Mouse (Mus musculus) frontal cortex, postnatal 14 days (tissue): Measurements from ENCODE around the gene Rilp.
A peak's percentile ranks its signal among the peaks of the same experiment; 100 is the strongest.

Source experiments
- DNase-seq, 2 experiments: peaks; one replicate each; pipeline ENCODE4 v3.0.0; 2022; ENCODE audit warnings: low spot score in 2 of 2

Rilp gene

DNA sequence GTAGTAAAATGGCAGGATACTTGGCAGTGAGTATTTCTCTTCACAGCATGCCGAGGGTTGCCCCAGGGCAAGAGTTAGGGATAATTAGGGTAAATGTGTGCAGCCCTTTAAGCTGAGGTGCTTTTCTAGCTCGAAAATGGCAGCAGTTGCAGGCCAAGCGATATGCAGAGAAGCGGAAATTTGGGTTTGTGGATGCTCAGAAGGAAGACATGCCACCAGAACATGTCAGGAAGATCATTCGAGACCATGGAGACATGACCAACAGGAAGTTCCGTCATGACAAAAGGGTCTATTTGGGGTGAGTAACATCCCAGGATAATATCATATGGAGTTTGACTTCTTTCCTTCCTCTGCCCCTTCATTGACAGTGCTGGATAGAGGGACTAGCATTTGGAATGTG lies 22.4 kb upstream of the Rilp start:
- no peak for DNase-seq

DNA sequence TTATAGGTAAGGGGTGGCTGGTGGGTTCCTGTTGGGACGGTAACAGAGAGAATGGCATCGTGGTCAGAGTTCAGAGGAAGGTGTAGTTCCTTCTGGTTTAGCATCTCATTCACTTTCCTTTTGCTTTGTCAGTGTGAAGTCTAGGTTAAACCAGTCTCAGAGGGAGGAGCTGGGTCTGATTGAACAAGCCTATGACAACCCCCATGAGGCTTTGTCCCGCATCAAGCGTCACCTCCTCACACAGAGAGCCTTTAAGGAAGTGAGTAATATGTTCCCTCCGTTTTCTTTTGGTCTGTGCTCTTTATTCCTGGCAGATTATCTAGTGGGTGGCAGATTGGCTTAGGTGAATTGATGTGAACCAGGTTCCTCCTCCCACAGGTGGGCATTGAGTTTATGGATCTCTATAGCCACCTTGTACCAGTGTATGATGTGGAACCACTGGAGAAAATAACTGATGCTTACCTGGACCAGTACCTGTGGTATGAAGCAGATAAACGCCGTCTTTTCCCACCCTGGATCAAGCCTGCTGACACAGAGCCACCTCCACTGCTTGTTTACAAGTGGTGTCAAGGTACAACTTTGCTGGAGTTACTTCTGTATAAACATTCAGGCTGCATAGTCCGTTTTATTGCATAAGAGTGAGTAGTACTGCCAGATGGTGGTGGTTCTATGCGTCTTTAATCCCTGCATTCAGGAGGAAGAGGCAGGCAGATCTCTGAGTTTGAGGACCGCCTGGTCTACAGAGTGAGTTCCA lies 15.4 kb upstream of the Rilp start:
- DNase-seq: no peak

DNA sequence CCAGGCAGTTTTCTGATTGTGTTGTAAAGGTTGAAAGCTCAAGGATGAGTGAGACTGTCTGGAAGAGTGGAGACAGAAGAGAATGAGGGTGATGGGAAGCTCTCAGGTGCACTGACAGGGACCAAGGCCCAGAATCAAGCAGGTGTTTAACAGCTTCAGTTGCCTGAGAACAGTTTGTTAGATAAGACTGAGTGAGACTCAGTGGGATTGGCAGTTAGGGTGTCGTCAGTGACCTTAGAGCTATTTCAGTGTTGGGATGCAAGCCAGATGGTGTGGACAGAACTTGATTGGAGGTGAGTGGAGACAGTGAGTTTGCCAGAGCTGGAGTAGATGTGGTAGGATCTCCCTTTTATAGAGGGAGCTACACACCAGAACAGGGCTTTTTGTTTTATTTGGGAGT lies 11.8 kb upstream of the Rilp start:
- DNase-seq: no peak

DNA sequence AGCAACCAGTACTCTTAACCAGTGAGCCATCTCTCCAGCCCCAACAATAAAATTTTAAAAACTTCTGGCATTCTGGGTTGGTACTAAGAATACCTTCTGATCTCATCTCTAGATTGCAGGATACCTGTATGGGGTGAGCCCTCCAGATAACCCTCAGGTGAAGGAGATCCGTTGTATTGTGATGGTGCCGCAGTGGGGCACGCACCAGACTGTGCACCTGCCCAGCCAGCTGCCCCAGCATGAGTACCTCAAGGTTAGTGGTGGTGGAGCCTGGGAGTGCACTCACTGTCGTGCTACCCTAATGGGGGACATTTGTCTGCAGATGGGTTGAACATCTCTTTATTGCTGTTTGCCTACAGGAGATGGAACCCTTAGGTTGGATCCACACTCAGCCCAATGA lies 1.7 kb upstream of the Rilp start:
- DNase-seq: no peak

DNA sequence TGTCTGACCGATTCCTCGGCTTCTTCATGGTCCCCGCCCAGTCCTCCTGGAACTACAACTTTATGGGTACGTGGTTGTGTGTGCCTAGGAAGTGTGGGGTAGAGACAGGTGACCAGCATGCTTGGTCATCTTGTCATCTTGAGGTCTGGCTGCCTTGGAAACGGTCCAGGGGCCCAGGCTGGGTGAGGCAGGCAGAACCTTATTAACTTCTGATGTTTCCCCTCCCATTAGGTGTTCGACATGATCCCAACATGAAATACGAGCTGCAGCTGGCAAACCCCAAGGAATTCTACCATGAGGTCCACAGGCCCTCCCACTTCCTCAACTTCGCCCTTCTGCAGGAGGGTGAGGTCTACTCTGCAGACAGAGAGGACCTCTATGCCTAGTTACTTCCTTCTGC lies 990 bp upstream of the Rilp start:
- DNase-seq: no peak

DNA sequence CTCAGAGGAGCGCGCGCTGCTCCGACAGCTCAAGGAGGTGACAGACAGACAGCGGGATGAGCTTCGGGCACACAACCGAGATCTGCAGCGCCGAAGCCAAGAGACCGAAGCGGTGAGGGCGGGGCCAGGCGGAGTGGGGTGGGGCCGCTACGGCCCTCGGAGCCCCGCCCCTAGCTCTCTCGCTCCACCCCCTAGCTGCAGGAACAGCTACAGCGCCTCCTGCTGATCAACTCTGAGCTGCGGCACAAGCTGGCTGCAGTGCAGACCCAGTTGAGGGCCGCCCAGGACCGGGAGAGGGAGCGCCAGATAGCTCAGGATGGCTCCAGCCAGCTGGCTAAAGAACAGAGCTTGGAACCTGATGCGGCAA lies 716 bp downstream of the Rilp start:
- DNase-seq: peak; percentile 79 to 81

DNA sequence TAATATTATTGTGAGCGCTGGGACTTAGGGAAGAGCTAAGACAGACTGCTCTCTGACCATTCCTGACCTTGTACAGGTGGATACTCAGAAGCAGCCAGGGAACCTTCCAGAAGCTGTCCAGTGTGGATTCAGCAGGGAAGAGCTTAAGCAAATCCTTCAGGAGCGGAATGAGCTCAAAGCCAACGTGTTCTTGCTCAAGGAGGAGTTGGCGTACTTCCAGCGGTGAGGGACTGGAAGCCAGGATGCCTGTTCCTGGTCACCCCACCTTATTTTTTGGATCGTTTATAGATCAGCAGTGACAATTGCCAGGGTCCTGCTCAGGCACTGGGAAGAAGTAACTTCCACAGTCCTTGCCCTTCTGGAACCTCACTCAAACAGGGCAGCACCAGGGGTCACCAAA lies 1.3 kb downstream of the Rilp start:
- DNase-seq: no peak

DNA sequence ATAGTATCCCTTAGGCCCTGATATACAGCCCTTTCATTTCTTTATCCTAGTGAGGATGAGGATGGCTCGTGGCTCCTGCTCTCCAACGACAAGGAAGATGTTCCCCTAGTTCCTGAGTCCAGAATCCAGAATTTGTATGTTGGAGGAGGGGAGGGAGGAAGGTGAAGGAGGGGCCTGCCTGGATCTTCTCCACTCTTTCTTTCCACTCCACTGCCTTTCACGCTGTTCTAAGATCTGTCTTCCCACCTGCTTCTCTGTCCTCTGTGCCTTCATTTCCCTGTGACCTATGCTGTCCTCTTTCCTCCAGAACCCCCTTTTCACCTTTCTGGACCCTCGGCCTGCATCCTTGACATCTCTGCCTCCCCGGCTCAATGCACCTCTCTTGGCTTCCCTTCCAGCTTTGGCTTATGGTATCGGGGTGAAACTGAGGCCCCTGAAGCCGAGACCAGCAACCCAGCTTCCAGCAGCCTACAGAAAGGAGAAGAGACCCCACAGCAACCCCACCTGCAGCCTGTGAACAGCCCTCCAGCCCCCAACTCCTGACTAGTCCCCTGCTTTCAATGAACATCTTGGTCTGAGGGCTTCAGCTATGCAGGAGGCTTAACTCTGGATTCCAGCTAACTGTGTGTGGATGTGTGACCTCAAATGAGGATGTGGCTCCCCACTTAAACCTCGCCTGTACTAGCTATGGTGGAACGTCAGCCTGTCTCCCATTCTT lies 2.6 kb downstream of the Rilp start:
- DNase-seq: no peak

DNA sequence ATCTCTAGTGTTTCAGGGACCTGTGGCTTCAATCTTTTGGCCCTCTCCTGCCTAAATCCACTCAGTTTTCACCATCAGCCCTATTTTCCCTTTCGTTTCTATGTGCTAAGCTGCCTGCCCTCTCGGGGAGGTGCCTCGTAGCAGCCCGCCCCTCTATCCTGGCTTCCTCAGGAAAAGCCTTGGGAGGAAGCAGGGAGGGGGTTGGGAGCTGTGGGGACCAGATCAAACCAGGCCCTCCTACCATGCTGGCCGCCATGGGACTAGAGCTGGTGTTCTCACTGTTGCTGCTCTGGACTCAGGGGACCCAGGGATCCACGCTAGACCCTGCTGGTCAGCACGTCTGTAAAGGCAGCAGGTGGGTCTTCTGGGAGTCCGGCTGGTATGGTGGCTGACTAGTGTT lies 3.4 kb downstream of the Rilp start, which contains the start of gene Scarf1:
Scarf1 (plus strand) TSS at position 205 of the 400 bp plus-strand sequence.
- DNase-seq: no peak

DNA sequence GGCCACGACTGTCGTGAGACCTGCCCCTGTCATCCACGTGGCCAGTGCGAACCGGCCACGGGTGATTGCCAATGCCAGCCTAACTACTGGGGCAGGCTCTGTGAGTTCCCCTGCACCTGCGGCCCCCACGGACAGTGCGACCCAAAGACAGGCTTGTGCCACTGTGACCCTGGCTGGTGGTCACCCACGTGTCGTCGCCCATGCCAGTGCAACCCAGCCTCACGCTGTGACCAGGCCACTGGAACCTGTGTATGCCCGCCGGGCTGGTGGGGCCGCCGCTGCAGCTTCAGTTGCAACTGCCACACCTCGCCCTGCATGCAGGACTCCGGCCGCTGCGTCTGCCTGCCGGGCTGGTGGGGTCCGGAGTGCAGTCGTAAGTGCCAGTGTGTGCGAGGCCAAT lies 5.3 kb downstream of the Rilp start:
- DNase-seq: no peak

DNA sequence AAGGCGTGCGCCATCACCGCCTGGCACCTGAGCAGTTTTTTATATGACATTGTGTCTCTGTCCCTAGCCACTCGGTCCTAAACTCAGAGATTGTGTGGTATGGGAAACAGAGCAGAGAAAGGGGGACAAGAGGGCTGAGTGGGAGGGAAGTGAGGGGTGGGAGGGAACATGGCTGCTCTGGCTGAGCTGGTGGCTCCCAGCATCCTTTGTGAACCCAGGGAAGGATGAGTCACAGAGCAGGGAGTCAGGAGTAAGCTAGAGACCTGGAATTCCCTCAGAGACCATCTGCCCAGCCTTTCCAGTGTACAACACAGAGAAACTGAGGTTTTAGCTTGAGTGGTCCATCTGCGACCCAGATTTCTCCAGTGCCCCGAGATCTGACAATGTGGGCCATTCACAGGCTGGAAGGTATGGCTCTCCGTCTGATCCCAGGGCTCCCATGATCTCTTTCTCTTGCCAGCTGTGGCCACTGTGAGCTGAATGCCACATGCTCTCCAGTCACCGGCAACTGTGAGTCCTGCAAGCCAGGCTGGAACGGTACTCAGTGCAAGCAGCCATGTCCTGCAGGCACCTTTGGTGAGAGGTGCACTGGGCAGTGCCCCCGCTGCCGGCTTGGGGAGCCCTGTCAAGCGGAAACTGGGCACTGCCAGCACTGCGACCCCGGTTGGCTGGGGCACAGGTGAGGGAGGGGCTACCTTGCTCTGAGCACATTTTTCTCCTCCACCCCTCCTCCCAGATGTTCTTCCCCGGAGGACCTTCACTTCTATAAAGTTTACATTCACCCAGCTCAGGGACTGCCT lies 10.1 kb downstream of the Rilp start:
- DNase-seq: no peak

DNA sequence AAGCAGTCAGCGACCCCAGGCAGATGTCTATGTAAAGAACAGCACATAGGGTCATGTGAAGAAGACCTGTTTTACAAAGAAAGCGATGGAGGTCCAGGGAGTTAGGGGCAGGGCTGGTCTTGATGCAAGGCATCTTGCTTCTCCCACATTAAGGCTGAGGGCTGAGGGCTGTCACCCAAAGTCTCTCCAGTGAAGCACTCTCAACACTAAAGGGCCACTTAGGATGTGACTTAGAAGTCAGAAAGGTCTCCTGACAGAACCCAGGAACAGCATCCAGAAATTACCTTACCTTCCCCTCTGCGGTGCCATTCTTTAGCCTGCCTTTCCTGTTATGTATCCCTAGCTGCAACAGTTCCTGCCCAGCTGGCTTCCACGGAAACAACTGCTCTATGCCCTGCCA lies 11.7 kb downstream of the Rilp start:
- DNase-seq: no peak

DNA sequence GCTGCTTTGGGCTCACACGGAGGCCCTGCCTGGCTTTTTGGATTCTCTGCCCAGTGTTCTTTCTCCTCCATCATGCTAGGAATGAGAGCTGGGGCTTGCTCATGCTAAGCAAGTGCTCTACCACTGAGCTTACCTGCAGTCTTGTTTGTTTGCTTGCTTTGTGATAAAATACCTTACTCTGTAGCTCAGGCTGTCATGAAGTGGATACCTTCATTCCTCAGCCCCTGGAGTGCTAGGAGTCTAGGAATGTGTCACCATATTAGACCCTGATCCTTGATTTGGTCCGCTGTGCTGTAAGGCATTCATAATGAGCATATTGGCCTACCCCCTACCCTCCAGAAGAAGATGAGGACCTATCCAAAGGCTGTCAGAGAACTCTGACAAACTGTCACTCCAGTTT lies 12.9 kb downstream of the Rilp start:
- DNase-seq: no peak

DNA sequence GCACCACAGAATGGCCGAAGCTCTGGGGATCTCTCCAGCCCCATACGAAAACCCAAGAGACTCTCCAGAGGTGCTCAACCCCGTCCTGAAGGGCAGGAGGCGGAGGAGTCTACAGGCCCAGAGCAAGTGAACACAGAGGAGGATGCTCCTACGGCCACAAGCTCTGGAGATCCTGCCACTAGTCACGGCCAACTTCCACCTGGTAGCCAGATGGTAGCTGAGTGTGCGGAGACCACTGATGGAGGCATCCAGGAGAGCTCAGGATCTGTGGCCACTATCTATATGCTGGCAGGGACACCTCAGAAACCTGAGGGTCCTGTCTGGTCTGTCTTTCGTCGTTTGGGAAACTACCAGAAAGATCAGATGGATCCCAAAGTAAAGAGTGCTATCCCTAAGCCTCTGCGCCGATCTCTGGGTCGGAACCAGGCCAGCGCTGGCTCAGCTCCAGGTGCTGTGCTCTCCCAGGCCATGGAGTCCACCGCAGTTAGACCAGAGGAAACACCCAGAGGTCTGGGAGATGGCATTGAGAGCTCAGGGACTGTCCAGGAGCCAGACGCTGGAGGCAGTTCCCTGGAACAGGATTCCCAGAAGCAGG lies 15.7 kb downstream of the Rilp start:
- DNase-seq: no peak

DNA sequence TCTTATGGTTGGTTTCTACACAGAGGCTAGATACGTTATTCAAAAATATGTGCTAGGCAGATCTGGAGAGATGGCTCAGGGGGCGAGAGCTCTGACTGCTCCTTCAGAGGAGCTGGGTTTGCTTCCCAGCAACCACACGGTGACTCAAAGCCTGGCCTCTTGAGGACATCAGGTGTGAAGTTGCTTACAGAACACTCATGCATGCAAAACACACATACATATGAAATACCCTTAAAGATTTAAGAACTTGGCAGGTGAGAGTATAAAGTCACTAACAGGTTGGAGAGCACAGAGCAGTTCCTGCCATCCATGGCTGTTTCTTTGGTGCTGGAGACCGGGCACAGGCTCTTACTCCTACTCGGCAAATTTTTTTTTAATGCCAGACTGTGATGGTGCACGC lies 17.0 kb downstream of the Rilp start:
- DNase-seq: no peak

DNA sequence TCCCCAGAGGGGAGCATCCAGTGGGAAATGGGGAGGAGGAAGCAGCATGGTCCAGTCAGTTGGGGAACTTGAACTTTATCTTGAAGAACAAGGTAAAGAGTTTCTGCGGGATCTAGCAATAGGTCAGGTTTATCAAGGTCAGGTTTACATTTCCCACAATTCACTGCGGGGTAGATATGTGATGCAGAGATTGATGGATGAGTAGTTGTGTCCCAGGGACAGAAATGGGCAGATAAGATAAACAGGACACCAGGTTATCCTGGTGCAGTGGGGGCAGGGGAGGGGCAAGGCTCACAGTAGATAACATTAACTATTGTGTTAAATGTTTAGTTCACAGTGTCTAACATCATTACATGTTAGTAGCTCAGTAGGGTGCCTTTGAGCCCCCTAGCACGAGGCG lies 19.9 kb downstream of the Rilp start:
- no peak for DNase-seq

DNA sequence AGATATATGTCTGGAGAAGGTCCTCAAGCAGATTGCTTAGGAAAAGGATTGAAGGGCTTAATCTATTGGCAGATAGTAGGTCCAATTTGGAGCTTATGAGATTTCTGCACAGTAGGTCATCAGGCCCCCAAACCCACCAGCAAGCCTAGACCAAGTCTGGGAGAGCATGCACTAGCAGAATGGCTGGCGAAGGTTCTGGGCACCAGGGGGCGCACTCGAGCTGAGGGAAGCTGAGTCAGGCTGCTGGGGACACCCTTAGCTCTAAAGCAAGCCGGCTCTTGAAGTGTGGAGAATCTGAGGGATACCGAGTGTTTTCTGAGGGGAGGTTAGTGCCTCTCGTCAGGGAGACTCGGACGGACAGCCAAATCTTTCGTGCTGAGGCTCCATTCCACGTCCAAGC lies 20.4 kb downstream of the Rilp start:
- DNase-seq: peak; percentile 88 to 99

DNA sequence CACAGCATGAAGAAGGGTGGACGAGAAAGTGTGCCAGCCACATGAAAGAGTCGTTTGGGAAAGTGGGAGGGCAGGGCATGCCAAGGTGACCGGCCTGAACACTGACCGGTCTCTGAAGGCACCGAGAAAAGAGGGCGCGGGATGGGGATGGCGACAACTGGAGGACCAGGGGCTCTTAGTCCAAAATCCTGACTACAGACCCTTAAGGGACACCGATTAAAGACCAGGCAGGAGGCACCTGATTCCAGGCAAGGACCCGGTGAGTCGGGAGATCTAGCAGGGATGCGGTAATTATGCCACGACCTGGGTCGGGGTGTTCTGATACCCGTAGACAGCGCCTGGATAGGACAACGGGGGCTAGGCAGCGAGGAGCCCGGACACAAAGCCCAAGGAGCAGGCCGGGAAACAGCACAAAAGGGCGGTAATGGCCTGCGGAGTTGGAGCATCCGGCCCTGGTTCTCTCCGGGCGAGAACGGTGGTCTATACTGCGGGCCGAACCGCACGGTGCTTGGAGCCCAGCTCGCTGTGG lies 21.0 kb downstream of the Rilp start:
- peak in 1 of 2 experiments; percentile 37 for DNase-seq

DNA sequence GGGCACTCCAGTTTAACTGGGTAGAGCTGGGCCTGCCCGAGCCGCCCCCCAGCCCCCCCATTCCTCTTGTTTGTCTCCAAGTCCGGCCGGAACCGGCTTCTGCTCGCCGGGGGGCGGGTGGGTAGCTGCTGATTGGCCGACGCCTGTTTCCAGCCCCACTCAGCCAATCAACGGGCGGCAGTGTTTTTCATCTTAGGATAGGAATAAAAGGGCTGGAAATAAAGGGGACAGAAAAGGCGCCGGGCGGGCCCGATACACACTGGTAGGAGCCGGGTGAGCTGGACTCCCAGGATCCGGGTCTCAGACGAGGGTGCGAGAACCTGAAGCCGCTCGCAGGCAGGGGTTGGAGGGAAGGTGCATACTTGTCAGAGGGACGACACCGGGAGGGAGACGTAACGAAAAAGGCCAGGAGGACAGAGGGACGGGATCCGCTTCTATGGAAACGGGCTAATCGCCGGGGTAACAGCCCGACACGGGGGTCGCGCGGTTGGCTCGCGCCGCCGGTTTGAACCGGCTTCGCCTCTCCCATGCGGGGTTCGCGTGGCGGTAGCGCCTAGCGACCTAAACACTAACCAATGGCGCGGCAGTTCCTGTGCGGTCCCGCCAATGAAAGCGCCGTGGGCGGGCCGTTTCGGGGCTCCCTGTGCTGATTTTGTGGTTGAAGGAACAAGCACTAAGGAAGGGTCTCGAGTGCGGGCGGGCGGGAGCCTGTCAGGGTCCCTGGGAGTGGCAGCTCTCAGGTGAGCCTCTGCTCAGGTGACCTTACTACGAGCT lies 21.8 kb downstream of the Rilp start, which contains the start of gene Slc43a2:
Slc43a2 (plus strand) TSS at position 226 of the 774 bp plus-strand sequence.
- DNase-seq: peak; percentile 96 to 97

DNA sequence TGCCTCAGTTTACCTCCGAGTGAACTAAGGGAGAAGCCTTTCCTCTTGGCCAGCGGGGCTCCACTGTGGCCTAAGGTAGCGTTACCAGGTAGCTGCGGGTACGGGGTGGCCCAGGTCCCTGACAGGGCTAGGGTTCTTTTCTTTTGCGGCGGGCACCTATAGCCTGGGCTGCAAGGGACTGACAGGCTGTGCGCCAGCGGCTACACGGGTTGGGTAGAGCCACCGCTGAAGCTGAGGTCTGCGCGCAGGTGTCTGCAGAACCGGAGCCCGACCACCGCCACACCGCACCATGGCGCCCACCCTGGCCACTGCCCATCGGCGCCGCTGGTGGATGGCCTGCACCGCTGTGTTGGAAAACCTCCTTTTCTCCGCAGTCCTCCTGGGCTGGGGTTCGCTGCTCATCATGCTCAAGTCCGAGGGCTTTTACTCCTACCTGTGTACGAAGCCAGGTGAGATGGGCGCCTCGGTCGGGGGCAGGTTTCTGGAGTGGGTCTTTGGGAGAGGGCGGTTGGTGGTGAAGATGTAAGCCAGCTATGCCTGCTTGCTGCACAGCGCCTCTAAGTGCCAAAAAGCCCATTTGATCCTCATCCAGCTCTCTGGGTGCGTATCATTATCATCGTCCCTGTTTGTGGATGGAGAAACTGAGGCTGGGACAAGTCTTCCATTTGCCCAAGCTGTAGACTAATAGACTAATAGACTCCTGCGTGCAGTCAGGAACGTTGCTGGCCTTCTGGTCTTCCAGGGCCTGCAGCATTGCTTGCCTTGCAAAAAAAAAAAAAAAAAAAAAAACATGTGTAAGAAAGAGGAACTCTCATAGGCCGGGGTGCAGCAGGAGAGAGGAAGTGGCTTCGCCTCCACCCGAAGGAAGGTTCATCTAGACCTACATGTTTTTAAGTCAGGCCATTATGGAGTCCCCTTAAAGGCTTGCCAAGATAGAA lies 22.7 kb downstream of the Rilp start:
- DNase-seq: peak in 1 of 2 experiments; percentile 44
